Mouse (Mus musculus): ENCODE measurements around the gene Sec24d. TPM values are rescaled to one million over a fixed set of nuclear protein-coding genes. Genes with fewer than 3 reads are reported as not detected.

The Sec24d gene
- total RNA-seq (2021): 10 to 100 TPM; 12.6 to 17.0 TPM
- long read RNA-seq, experiment 1, transcript Sec24d-201 (23 exons, 3,903 nt): major isoform, 13 of 22 reads
- long read RNA-seq, experiment 1, partial matches to known transcripts: 5 of 22 reads
- long read RNA-seq, experiment 1, other reads (novel, unspliced or antisense): 4 of 22 reads
- long read RNA-seq, experiment 2, transcript Sec24d-201 (23 exons, 3,903 nt): major isoform, 11 of 17 reads
- long read RNA-seq, experiment 2, partial matches to known transcripts: 4 of 17 reads
- long read RNA-seq, experiment 2, other reads (novel, unspliced or antisense): 2 of 17 reads

- intact Hi-C loops (cut with DNase I): loop anchor here (1.0 to 5.0 kb wide), 2 partner anchors 31 to 50 kb away; no protein-coding TSS in a partner anchor
- peak within 1 kb of the TSS; percentile 73 for H3K27ac ChIP-seq
- TF ChIP-seq CTCF (IDR thresholded peaks at IDR 0.05): no peak
- DNase-seq (ENCODE audit: extremely low spot score in 1 of 2, low spot score in 2 of 2): peak; percentile 77 to 85
- peak within 1 kb of the TSS; percentile 57 for H3K4me3 ChIP-seq
Observed at GRCm38 (mm10) chr3:123266753-123267651, at the start of gene Sec24d. Gene Sec24d (plus strand): TSS chr3:123267455.

DNA sequence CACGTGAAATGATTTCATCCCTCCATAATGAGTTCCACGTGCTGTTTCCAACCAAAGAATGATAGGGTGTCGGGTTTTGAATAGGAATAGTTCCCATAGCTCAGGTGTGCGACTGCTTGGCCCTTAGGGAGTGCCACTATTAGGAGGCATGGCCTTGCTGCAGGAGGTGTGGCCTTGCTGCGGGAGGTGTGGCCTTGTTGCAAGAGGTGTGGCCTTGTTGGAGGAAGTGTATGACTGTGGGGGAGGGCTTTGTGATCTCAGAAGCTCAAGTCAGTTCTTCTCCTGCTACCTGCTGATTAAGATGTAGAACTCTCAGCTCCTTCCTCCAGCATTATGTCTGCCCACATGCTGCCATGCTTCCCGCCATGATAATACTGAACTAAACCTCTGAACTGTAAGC is 48.6 kb upstream of the Sec24d start:
- Histone ChIP-seq H3K4me3 (no peak overlapping the region), H3K27ac (no peak overlapping the region)
- DNase-seq (ENCODE audit: extremely low spot score in 1 of 2, low spot score in 2 of 2): no peak
- no peak for TF ChIP-seq CTCF (IDR thresholded peaks at IDR 0.05)
- intact Hi-C loops (cut with DNase I): no loop called here

- intact Hi-C loops (cut with DNase I): no loop called here
- DNase-seq (ENCODE audit: extremely low spot score in 1 of 2, low spot score in 2 of 2): no peak
- H3K4me3 ChIP-seq: no peak overlapping the region
- TF ChIP-seq CTCF (IDR thresholded peaks at IDR 0.05): no peak
- no peak overlapping the region for H3K27ac ChIP-seq
Observed at GRCm38 (mm10) chr3:123227276-123227675, 40.0 kb upstream of the Sec24d start.

DNA sequence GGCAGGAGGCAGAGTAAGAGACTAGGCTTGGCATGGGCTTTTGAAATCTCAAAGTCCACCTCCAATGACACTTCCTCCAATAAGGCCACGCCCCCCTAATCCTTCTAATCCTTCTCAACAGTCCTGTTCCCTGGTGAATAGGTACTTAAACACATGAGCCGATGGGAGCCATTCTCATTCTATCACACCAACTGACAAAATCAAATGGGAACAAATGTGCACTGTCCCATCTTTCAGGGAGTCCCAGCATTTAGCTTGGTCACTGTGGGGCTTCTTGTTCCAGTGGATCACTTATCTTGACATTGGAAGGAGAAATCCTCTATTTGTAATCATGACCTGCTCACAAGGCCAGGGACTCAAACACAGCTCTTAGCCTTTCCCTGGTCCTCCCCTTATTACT is 35.6 kb upstream of the Sec24d start:
- TF ChIP-seq CTCF (IDR thresholded peaks at IDR 0.05): no peak
- DNase-seq (ENCODE audit: extremely low spot score in 1 of 2, low spot score in 2 of 2): no peak
- H3K4me3 ChIP-seq: no peak overlapping the region
- no peak overlapping the region for H3K27ac ChIP-seq
- intact Hi-C loops (cut with DNase I): no loop called here

- Histone ChIP-seq H3K27ac (no peak overlapping the region), H3K4me3 (peak overlapping the region; percentile 22; the same call in 1 of the 2 replicates)
- intact Hi-C loops (cut with DNase I): loop anchor here (1.0 to 2.0 kb wide), 2 partner anchors 66 to 119 kb away; no protein-coding TSS in a partner anchor
- peak; percentile 20 to 41 for DNase-seq (ENCODE audit: extremely low spot score in 1 of 2, low spot score in 2 of 2)
- TF ChIP-seq CTCF (IDR thresholded peaks at IDR 0.05): peak; percentile 78
Observed at GRCm38 (mm10) chr3:123234191-123234836, 32.9 kb upstream of the Sec24d start.

DNA sequence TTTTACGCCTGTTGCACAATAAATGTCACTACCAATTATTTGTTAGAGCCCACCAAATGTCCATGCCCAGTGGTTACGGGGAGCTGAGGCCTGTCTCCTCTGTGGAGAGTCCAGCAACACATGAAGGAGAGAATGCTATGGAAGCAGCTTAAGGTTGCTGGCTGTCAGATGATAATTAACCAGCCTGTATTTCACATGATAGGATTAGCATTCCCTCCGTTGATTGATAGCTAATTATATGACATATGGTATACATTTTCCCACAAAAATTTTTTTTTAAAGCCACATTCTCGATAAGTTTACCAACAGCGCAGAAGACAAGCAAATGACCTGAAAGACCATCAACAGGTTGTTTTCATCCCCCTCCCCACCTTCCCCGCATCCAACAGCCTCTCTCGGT is 31.8 kb upstream of the Sec24d start:
- H3K4me3 ChIP-seq: peak overlapping the region; percentile 50
- no peak for TF ChIP-seq CTCF (IDR thresholded peaks at IDR 0.05)
- H3K27ac ChIP-seq: no peak overlapping the region
- DNase-seq (ENCODE audit: extremely low spot score in 1 of 2, low spot score in 2 of 2): no peak
- intact Hi-C loops (cut with DNase I): loop anchor here (1.0 to 2.0 kb wide), 2 partner anchors 67 to 86 kb away; no protein-coding TSS in a partner anchor

DNA sequence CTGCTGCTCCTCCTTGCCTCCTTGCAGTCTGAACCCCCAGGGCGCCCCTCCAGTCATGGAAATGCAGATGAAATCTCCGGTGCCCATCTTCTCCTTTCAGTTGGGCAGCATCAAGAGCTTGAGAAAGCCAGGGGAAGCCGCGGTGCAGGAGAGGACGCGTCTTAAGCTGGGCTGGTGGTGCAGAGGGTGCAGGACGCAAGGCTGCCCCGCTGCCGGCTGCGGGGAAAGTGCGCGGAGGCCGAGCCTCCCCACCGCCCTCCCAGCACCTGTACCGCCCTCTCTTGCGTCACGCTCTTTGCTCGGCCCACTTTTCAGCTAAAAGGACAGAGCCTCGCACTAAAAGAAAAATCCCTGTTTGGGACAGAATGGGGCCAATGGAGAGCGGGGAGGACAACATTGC is 31.3 kb upstream of the Sec24d start, which contains the start of gene Synpo2:
Gene Synpo2, minus strand, starts transcription at position 229 of the 400 bp plus-strand sequence.
- no peak for TF ChIP-seq CTCF (IDR thresholded peaks at IDR 0.05)
- intact Hi-C loops (cut with DNase I): loop anchor here (1.0 to 2.0 kb wide), 2 partner anchors 67 to 85 kb away; no protein-coding TSS in a partner anchor
- DNase-seq (ENCODE audit: extremely low spot score in 1 of 2, low spot score in 2 of 2): peak; percentile 43 to 55
- Histone ChIP-seq H3K27ac (no peak within 1 kb of the TSS), H3K4me3 (peak within 1 kb of the TSS; percentile 50)

DNA sequence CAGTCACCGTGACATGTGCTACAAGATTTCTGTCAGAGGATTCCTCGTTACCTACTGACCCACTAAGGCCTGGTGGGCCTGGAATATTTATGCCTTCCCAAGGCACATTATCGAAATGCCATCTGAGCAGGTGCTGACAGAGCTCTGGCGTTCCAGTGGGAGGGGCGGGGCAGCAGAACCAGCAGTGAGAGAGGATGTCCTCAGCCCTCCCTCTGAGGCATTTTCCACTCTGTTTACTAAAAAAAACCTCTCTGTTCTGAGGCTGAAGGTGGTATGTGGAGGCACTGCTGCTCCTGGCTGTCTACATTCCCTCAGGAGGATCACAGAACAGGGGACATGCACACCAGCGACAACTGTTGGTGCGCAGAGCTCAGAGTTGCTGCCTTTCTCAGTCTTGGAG is 30.2 kb upstream of the Sec24d start:
- Histone ChIP-seq H3K4me3 (no peak overlapping the region), H3K27ac (no peak overlapping the region)
- TF ChIP-seq CTCF (IDR thresholded peaks at IDR 0.05): no peak
- intact Hi-C loops (cut with DNase I): no loop called here
- DNase-seq (ENCODE audit: extremely low spot score in 1 of 2, low spot score in 2 of 2): no peak

DNA sequence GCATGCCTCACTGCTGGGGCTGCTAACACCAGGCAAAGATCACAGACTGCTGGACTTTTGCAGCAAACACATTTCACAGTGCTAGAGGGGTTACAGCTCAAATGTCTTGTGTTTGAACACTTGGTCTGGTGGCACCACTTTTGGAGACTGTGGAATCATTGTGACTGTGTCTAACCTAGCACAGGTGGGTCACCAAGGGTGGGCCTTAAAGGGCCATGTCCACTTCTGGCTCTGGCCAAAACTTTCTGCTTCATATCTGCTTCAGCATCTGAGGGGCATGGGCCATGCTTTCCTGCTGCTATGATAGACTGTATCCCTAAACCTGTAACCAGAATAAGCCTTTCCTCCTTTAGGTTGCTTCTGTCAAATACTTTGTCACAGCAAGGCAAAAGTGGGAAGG is 29.8 kb upstream of the Sec24d start:
- no peak for DNase-seq (ENCODE audit: extremely low spot score in 1 of 2, low spot score in 2 of 2)
- Histone ChIP-seq H3K4me3 (no peak overlapping the region), H3K27ac (no peak overlapping the region)
- intact Hi-C loops (cut with DNase I): no loop called here
- TF ChIP-seq CTCF (IDR thresholded peaks at IDR 0.05): no peak

GRCm38 (mm10) chr3:123244376-123244775 is 22.9 kb upstream of the Sec24d start:
- intact Hi-C loops (cut with DNase I): no loop called here
- TF ChIP-seq CTCF (IDR thresholded peaks at IDR 0.05): no peak
- H3K4me3 ChIP-seq: no peak overlapping the region

GRCm38 (mm10) chr3:123245646-123246045 is 21.6 kb upstream of the Sec24d start:
- Histone ChIP-seq H3K4me3 (no peak overlapping the region), H3K27ac (no peak overlapping the region)
- no peak for DNase-seq (ENCODE audit: extremely low spot score in 1 of 2, low spot score in 2 of 2)
- intact Hi-C loops (cut with DNase I): no loop called here
- TF ChIP-seq CTCF (IDR thresholded peaks at IDR 0.05): no peak

More at GRCm38 (mm10) chr3:123244376-123244775, 22.9 kb upstream of the Sec24d start:
- no peak for DNase-seq (ENCODE audit: extremely low spot score in 1 of 2, low spot score in 2 of 2)
- no peak overlapping the region for H3K27ac ChIP-seq

All from left cerebral cortex, adult 2 months (tissue).